Mouse (Mus musculus): ENCODE results near the gene Cep83.

DNA sequence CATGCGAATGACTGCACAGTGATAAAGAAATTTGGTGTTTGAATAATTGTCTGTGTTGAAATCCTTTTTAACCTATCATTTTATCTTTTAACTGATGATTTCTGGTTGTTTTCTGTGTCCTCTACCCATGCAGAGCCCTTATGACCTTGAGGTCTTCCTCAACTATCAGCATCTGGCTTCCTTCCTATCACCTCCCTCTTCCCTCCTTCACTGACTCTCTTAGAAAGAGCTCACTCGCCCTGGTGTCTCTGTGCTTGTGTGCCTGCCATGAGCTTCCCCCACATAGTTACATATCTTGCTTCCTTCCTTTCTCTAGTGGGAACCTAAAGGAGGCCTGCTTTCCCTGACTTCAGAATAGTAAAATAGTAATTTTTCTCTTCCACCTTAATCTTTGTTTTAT lies 51.8 kb downstream of the Cep83 start:
- TF ChIP-seq CTCF (IDR thresholded peaks at IDR 0.05; ENCODE audit: low read depth, low read length): no peak
- no peak for TF ChIP-seq TAL1 (conservative IDR thresholded peaks at IDR 0.05; ENCODE audit: low read depth, low read length)
- TF ChIP-seq GATA1 (IDR thresholded peaks at IDR 0.05; ENCODE audit: borderline replicate concordance, low read length): no peak
- TF ChIP-seq GATA2 (IDR thresholded peaks at IDR 0.05; ENCODE audit: borderline replicate concordance, low read depth, low read length): no peak
